21 mouse cellular contexts compared by ENCODE assay signal in the genomic region with DNA sequence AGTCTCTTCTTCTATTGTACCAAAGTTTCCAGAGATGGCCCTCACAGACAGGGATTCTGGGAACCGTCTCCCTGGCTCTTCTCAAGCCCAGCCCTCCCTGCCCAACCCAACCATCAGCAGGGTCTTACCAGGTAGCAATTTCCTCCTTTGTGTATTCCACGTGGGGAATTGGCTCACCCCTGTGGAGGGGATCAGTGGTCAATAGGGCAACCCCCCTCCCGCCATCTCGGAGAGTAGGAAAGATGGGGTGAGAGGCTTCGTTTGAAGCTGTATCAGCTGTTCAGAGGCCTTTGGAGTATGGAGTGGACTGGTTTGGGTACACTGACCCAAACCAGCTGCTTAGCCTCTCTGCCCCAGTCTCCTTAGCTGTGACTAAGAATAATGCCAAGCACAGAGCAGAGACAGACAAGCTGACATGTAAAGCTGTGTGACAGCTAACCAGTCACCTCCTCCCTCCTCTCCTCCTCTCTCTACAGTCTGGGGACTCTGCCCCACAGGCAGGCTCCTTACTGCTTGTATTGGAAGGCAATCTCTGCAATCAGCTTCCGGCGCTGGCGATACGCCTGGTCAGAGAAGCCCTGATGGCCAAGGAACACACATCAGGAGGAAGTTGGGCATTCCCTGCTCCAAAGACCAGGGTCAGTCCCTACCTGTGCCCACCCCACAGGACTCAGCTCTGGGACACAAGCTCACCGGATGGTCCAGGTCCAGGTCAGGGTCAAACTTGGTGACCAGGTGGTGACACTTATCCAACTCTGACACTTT. TPM values are rescaled to one million over a fixed set of nuclear protein-coding genes. Genes with fewer than 3 reads are reported as not detected.
"Had no signal": no experiment of that assay in that cellular context is flagged by ENCODE, and none has a peak within 500 bp of the region (broad histone marks: within the 10 kb centered on the region; RNA-seq: fewer than 3 reads in every experiment).

No protein-coding gene starts in this region.

- H3K4me1 ChIP-seq: liver, embryonic 12.5 days; liver, embryonic 15.5 days; lung, embryonic 15.5 days had no signal

- H3K9ac ChIP-seq: kidney, embryonic 15.5 days; liver, embryonic 12.5 days; liver, embryonic 15.5 days; lung, embryonic 15.5 days; midbrain, embryonic 13.5 days had no signal

- DNase-seq: kidney, adult 8-10 months; layer of hippocampus, postnatal 36 days; lung, postnatal 10 days; lung, postnatal 36 days; right cerebral cortex, adult 18-20 months; right cerebral cortex, postnatal 14 days; right cerebral cortex, postnatal 4 days; thymus, adult 2 months; thymus, postnatal 14 days; thymus, postnatal 4 days had no signal

- H3K27me3 ChIP-seq: midbrain, embryonic 13.5 days had no signal

- H3K9me3 ChIP-seq: kidney, embryonic 15.5 days; liver, embryonic 12.5 days; liver, embryonic 15.5 days; lung, embryonic 15.5 days; megakaryocyte, embryonic 14.5 days; midbrain, embryonic 10.5 days; midbrain, embryonic 13.5 days had no signal

- H3K36me3 ChIP-seq: kidney, embryonic 15.5 days; liver, embryonic 12.5 days; liver, embryonic 15.5 days; lung, embryonic 15.5 days; midbrain, embryonic 10.5 days; midbrain, embryonic 13.5 days had no signal

- H3K4me3 ChIP-seq: kidney, embryonic 15.5 days; left cerebral cortex, adult 2 months; liver, embryonic 12.5 days; liver, embryonic 15.5 days; lung, embryonic 15.5 days; megakaryocyte, embryonic 14.5 days; midbrain, embryonic 10.5 days; midbrain, embryonic 13.5 days; myocyte had no signal

- ATAC-seq: liver, embryonic 12.5 days; midbrain, embryonic 13.5 days; midbrain, embryonic 16.5 days had no signal

- H3K27ac ChIP-seq: kidney, embryonic 15.5 days; left cerebral cortex, adult 2 months; liver, embryonic 12.5 days; liver, embryonic 15.5 days; lung, embryonic 15.5 days; midbrain, embryonic 10.5 days; midbrain, embryonic 13.5 days had no signal

- H3K4me2 ChIP-seq: kidney, embryonic 15.5 days; liver, embryonic 12.5 days; liver, embryonic 15.5 days; lung, embryonic 15.5 days; midbrain, embryonic 13.5 days had no signal

RNA-seq across cellular contexts. Expression of gene Th, which starts 34.8 kb away (rescaled TPM):
- total RNA-seq: monocyte, adult 5-6 weeks had no signal
- polyA plus RNA-seq: myocyte had no signal
